Mouse (Mus musculus) lung, embryonic 14.5 days (tissue): ENCODE measurements around the gene Nol9. TPM values are rescaled to one million over a fixed set of nuclear protein-coding genes. Genes with fewer than 3 reads are reported as not detected.

ENCODE experiments used
- ATAC-seq: fragments of 200-750 bp; cut with Nextera tagmentation; 2 replicates; pipeline ENCODE4 v1.8.0; 2017; ENCODE audit warnings: mild to moderate bottlenecking, moderate TSS enrichment, moderate library complexity; ENCODE audit not compliant: insufficient read depth
- DNase-seq: peaks from one replicate; pipeline ENCODE4 v3.0.0-alpha.2; 2015
- H3K27ac ChIP-seq: fragments of 300-500 bp; sonication (generic); 2 replicates; pipeline ENCODE4 v1.5.1; 2014; ENCODE audit warnings: low read depth, mild to moderate bottlenecking, moderate library complexity
- H3K27me3 ChIP-seq: fragments of 300-500 bp; sonication (generic); 2 replicates; pipeline ENCODE4 v1.6.1; 2014; ENCODE audit warnings: low read length, control low read depth; ENCODE audit not compliant: insufficient read depth
- H3K36me3 ChIP-seq: fragments of 300-500 bp; sonication (generic); 2 replicates; pipeline ENCODE4 v1.6.1; 2014; ENCODE audit warnings: control low read depth; ENCODE audit not compliant: insufficient read depth
- H3K4me1 ChIP-seq: fragments of 300-500 bp; sonication (generic); 2 replicates; pipeline ENCODE4 v1.6.1; 2014; ENCODE audit warnings: antibody characterized with exemption, control low read depth; ENCODE audit not compliant: insufficient read depth
- H3K4me2 ChIP-seq: fragments of 300-500 bp; sonication (generic); 2 replicates; pipeline ENCODE4 v1.6.1; 2014; ENCODE audit warnings: mild to moderate bottlenecking
- H3K4me3 ChIP-seq: fragments of 300-500 bp; sonication (generic); 2 replicates; pipeline ENCODE4 v1.5.1; 2014; ENCODE audit warnings: low read depth, low read length
- H3K9ac ChIP-seq: fragments of 300-500 bp; sonication (generic); 2 replicates; pipeline ENCODE4 v1.6.1; 2014
- H3K9me3 ChIP-seq: fragments of 300-500 bp; sonication (generic); 2 replicates; pipeline ENCODE4 v1.6.1; 2016; ENCODE audit warnings: low read depth, low read length, control low read depth
- CTCF ChIP-seq: IDR thresholded peaks from 2 replicates; pipeline ENCODE4 v1.5.1; 2016; ENCODE audit warnings: antibody characterized with exemption, low read depth
- WGBS: fragments of 180-500 bp; shearing (Covaris S2); extraction: QIAGEN DNeasy Blood & Tissue Kit; methylation state at CpG from one replicate; pipeline ENCODE4 v1.1.7; 2014; 5-methylcytosine and 5-hydroxymethylcytosine counted together
- polyA plus RNA-seq: library from polyadenylated mRNA; unstranded; fragments of >200 nt; fragmentation: Nextera tagmentation; extraction: Ambion mirVana; gene quantifications from 2 replicates; pipeline ENCODE4 v1.2.1, GENCODE M21; 2014

Nol9 gene
- polyA plus RNA-seq, 1 experiment from 2014 or later: 42.9 TPM

DNA sequence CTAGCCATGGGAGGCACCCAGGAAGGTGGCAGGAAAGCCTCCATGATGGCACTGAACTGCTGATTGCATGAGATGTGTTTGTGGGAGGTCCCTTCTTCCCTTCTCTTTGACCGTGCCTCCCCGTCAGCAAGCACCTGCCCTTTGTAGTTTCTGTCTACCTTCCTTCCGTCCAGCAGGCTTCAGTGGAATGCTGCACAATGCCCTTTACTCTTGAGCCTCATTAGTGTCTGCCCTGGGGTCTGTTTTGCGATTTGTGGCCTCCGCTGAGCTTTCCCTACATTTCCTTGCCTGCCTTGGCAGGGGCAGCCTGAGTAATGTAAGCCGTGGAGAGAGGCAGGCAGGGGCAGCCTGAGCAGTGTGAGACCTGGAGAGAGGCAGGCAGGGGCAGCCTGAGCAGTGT is 5.5 kb downstream of the Nol9 start:
- no peak overlapping the region for H3K9ac ChIP-seq
- DNase-seq (no peak), ATAC-seq (no peak)
- WGBS: 78% methylated on average over 6 of the region's 6 CpGs
- no peaks in the 10 kb centered on the region for H3K27me3 ChIP-seq
- no peak overlapping the region for H3K27ac ChIP-seq
- no peak for TF ChIP-seq CTCF
- no peaks in the 10 kb centered on the region for H3K9me3 ChIP-seq
- H3K4me3 ChIP-seq: no peak overlapping the region
- no peak overlapping the region for H3K4me2 ChIP-seq
- H3K36me3 ChIP-seq: peaks cover 84% of the 10 kb centered on the region
- no peaks in the 10 kb centered on the region for H3K4me1 ChIP-seq

DNA sequence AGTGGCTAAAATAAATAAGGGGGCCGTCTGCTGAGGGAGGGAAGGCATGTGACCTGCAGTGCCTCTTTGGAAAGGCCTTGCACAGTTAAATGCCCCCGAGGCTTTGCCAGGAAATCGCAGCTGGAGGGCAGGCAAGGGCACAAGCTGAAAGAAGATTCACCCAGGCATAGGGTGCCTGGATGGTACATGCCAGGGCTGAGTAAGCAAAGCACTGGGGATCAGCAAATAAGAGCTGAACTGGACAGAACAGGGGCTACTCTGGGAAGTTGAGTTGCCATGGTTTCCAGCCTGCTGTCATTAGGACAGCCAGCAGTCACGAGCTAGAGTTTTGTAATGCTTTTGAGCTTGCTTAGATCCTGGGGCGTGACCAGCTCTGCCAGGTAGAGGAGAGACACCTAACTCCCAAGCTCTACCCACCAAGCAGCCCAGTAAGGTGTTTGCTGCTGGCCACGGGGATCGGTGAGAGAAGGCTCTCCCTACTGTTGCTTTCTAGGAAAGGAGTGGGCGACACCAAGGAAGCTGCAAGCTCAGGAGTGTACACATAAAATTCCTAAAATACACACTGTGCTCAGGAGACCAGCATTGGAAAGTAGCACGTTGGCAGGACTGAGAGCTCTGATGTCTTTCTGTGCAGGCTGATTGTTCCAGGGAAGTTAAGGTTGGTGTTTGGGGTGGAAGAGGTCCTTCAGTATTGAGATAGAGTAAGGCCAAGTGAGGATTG is 23.4 kb downstream of the Nol9 start:
- H3K36me3 ChIP-seq: peaks cover 36% of the 10 kb centered on the region
- no peaks in the 10 kb centered on the region for H3K27me3 ChIP-seq
- TF ChIP-seq CTCF: no peak
- no peak overlapping the region for H3K27ac ChIP-seq
- no peaks in the 10 kb centered on the region for H3K4me1 ChIP-seq
- no peak for ATAC-seq
- no peak overlapping the region for H3K4me2 ChIP-seq
- DNase-seq: no peak
- no peak overlapping the region for H3K9ac ChIP-seq
- WGBS: 60% methylated on average over 9 of the region's 9 CpGs
- H3K9me3 ChIP-seq: no peaks in the 10 kb centered on the region
- no peak overlapping the region for H3K4me3 ChIP-seq

DNA sequence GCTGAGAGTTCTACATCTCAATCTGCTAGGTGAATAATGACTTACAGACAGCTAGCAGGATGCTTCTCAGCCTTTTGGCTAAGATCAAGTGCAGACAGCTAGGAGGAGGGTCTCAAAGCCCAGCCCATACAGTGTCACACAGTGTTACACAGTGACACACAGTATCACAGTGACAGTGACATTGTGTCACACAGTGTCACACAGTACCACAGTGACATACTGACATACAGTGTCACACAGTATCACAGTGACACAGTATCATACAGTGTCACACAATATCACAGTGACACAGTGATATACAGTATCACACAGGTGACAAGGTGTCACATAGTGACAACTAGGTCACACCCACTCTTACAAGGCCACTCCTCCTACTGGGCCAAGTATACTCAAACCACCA is 28.2 kb downstream of the Nol9 start:
- H3K27me3 ChIP-seq: no peaks in the 10 kb centered on the region
- H3K36me3 ChIP-seq: 0 out of 2 replicates have a peak, but pooled peaks cover under 1% of the 10 kb centered on the region
- H3K9me3 ChIP-seq: no peaks in the 10 kb centered on the region
- no peak overlapping the region for H3K9ac ChIP-seq
- H3K4me2 ChIP-seq: no peak overlapping the region
- ATAC-seq (no peak), DNase-seq (no peak)
- H3K4me1 ChIP-seq: peaks cover under 1% of the 10 kb centered on the region; the same call in 1 of the 2 replicates
- TF ChIP-seq CTCF: no peak
- no peak overlapping the region for H3K4me3 ChIP-seq
- no peak overlapping the region for H3K27ac ChIP-seq

DNA sequence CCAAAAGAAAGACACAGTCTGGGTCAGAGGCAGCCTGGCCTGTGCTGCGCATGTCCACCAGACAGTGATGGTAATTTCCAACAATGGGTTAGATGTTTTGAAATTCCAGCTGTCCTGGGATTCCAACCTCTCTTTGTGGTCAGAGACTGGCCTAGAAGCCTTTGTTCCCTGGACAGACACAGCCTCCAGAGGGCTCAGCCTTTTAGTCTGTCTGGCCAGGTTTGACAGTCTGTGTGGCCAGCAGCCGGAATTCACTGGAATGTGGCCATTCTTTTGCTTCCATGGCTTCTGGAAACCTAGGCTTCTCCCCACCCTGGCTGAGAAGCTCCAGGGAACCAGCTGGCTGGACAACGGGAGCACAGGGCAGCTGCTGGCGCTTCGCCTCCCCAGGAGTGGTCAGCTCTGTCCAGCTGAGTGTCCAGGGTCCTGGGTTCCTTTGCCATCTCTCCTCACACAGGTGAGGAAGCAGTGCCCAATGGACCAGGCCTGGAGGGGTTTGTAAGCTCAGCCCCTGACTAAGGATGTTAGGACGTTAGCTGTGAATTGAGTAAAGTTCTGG is 29.1 kb downstream of the Nol9 start:
- ATAC-seq: no peak
- Histone ChIP-seq H3K9ac (no peak overlapping the region), H3K4me2 (no peak overlapping the region), H3K27me3 (no peaks in the 10 kb centered on the region), H3K4me3 (no peak overlapping the region), H3K36me3 (no peaks in the 10 kb centered on the region), H3K9me3 (no peaks in the 10 kb centered on the region), H3K4me1 (peaks cover 6% of the 10 kb centered on the region), H3K27ac (no peak overlapping the region)
- no peak for TF ChIP-seq CTCF
- WGBS: 72% methylated on average over 6 of the region's 6 CpGs
- DNase-seq: no peak

DNA sequence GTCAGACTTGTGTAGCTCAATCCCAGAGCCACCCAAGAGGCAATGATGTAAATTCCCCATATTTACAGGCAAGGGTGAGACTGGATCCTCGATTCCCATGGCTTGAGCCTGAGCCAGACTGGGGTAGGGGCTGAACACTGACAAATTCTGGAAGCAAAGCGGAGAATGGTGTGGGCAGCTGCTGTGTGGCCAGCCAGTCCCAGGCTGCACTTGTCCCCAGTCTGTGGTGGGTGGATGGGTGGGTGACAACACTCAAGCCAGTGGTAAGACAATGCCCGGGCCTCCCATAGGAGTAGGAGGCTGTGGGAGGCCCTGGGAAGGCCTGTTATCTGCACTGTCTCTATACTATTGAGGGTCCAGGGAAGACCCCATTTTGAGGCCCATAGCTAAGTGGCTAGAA is 30.1 kb downstream of the Nol9 start:
- ATAC-seq: no peak

DNA sequence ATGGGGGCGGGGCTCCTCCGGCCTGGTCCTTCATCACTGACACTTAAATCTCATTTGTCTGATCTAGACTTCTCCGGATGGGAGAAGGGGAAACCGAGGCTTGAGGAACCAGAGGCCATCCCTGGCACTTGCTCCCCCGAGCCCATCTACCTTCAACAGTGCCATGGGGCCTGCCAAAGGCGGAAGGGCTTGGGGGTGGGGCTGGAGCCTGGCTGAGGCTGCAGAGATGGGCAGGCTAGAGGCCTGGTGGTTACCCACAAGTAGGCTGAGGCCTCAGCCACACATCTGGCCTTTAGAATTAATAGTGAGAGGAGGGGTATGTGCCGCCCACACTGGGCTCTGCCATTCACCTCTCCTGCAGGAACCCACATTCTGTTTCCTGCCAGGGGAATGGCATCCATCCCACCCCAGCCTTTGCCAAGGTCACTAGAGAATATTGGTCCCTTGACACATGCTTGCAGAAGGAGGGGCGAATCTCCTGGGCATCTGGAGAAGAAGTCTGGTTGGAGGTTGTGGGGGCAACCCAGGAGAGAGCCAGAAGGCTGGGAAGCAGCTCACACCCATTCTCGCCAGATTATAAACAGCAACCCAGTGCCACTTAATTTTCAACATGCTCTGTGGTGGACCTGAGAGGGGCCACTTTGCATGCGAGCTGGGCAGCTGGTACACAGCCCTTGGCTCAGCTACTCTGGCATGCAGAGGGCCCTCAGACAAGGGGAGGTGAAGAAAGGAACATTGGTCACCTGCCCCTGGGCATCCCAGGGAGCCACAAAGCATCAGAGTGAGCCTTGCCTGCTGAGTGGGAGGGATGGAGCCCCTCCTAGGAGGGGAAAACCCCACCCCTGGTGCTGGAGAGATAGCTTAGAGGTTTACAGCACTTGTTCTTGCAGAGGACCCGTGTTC is 31.6 kb downstream of the Nol9 start:
- no peak overlapping the region for H3K4me2 ChIP-seq
- H3K9ac ChIP-seq: no peak overlapping the region
- H3K9me3 ChIP-seq: no peaks in the 10 kb centered on the region
- DNase-seq (no peak), ATAC-seq (no peak)
- peaks cover 6% of the 10 kb centered on the region for H3K4me1 ChIP-seq
- no peaks in the 10 kb centered on the region for H3K36me3 ChIP-seq
- H3K27ac ChIP-seq: no peak overlapping the region
- no peak overlapping the region for H3K4me3 ChIP-seq
- 67% methylated on average over 11 of the region's 11 CpGs for WGBS
- no peaks in the 10 kb centered on the region for H3K27me3 ChIP-seq
- TF ChIP-seq CTCF: no peak

More for the DNA sequence above, 30.1 kb downstream of the Nol9 start:
- no peaks in the 10 kb centered on the region for H3K9me3 ChIP-seq
- 73% methylated on average over 3 of the region's 3 CpGs for WGBS
- no peak overlapping the region for H3K4me3 ChIP-seq
- H3K4me2 ChIP-seq: no peak overlapping the region
- no peaks in the 10 kb centered on the region for H3K27me3 ChIP-seq
- no peak overlapping the region for H3K9ac ChIP-seq
- no peak overlapping the region for H3K27ac ChIP-seq
- TF ChIP-seq CTCF: no peak
- DNase-seq: no peak
- no peaks in the 10 kb centered on the region for H3K36me3 ChIP-seq
- peaks cover 6% of the 10 kb centered on the region for H3K4me1 ChIP-seq

DNA sequence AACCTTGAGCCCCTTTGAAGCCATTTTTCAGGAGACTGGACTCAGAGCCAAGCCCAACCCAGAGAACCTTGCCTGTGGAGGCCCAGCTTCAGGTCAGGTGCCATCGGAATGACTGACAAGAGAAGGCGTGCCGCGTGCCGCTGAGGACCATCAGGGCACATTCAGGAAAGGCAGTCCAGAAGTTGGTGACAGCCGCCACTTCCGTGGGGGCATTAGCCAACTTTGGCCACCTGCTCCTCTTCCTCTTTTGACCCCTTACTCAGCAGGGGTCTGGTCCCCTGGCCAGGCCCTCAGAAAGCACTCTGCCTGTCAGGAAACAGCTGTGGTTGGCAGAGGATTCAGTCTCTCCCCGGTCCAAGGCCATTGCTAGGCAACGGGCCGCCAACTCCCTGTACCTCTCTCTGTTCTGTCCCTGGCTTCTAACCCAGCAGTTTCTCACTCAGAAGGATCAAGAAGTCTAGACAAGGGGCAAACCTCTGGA is 33.0 kb downstream of the Nol9 start, which contains the start of gene Plekhg5:
Gene Plekhg5, plus strand, starts transcription at position 378 of the 481 bp plus-strand sequence.
- TF ChIP-seq CTCF: no peak
- ATAC-seq (0 out of 2 replicates have a peak, but pooled peaks have one; percentile 33), DNase-seq (peak; percentile 39)
- Histone ChIP-seq H3K9me3 (no peaks in the 10 kb centered on the region), H3K4me3 (no peak within 1 kb of the TSS), H3K27me3 (no peaks in the 10 kb centered on the region), H3K4me1 (peaks cover 6% of the 10 kb centered on the region), H3K4me2 (no peak within 1 kb of the TSS), H3K36me3 (no peaks in the 10 kb centered on the region), H3K27ac (peak within 1 kb of the TSS; percentile 24; the same call in 1 of the 2 replicates), H3K9ac (no peak within 1 kb of the TSS)
- 40% methylated on average over 10 of the region's 10 CpGs for WGBS
